Mouse (Mus musculus) left cerebral cortex, postnatal 10 days (tissue): ENCODE data around the gene Pde8a. TPM values are rescaled to one million over a fixed set of nuclear protein-coding genes. Genes with fewer than 3 reads are reported as not detected.

Experiments
- DNase-seq, 2 experiments: peaks; one replicate each; pipeline ENCODE4 v3.0.0; 2021 to 2022; ENCODE audit warnings: low spot score in 2 of 2, mixed read lengths in 1 of 2; ENCODE audit errors: extremely low spot score in 1 of 2
- intact Hi-C: fragments of 180-260 bp; cut with DNase I; formaldehyde crosslinking; loops from one replicate; pipeline ENCODE4 v1.15.1; 2025
- total RNA-seq, 2 experiments: library from RNA; stranded (reverse); gene quantifications; 2 replicates each; pipeline ENCODE4 v1.2.3; 2021

Pde8a gene
- total RNA-seq, 2 experiments from 2014 or later = 3.2 to 3.6 TPM

- no peak for DNase-seq
- intact Hi-C loops = no loop called here
Observed at GRCm38 (mm10) chr7:81251521-81251920, 38.1 kb downstream of the Pde8a start.

- intact Hi-C loops = no loop called here
- no peak for DNase-seq
Observed at GRCm38 (mm10) chr7:81253317-81253716, 39.9 kb downstream of the Pde8a start.

- intact Hi-C loops = no loop called here
Observed at GRCm38 (mm10) chr7:81254579-81254978, 41.2 kb downstream of the Pde8a start.

GRCm38 (mm10) chr7:81255456-81255855, 42.1 kb downstream of the Pde8a start:
- no peak for DNase-seq
- intact Hi-C loops = no loop called here

More at GRCm38 (mm10) chr7:81254579-81254978, 41.2 kb downstream of the Pde8a start:
- DNase-seq = no peak

- DNase-seq = no peak
- intact Hi-C loops = no loop called here
Observed at GRCm38 (mm10) chr7:81256773-81257172, 43.4 kb downstream of the Pde8a start.

- DNase-seq = no peak
- intact Hi-C loops = no loop called here
Observed at GRCm38 (mm10) chr7:81261548-81261947, 48.2 kb downstream of the Pde8a start.

- DNase-seq = peak in 1 of 2 experiments; percentile 23
- intact Hi-C loops = no loop called here
Observed at GRCm38 (mm10) chr7:81272908-81273307, 59.5 kb downstream of the Pde8a start.

- intact Hi-C loops = no loop called here
- no peak for DNase-seq
Observed at GRCm38 (mm10) chr7:81278966-81279365, 65.6 kb downstream of the Pde8a start.

- DNase-seq = no peak
- intact Hi-C loops = no loop called here
Observed at GRCm38 (mm10) chr7:81281240-81281639, 67.8 kb downstream of the Pde8a start.

- DNase-seq = no peak
- intact Hi-C loops = no loop called here
Observed at GRCm38 (mm10) chr7:81286456-81286855, 73.1 kb downstream of the Pde8a start.

- intact Hi-C loops = no loop called here
Observed at GRCm38 (mm10) chr7:81286946-81287345, 73.5 kb downstream of the Pde8a start.

GRCm38 (mm10) chr7:81295169-81295568, 81.8 kb downstream of the Pde8a start:
- intact Hi-C loops = no loop called here
- no peak for DNase-seq

More at GRCm38 (mm10) chr7:81286946-81287345, 73.5 kb downstream of the Pde8a start:
- no peak for DNase-seq

- DNase-seq = no peak
- intact Hi-C loops = no loop called here
Observed at GRCm38 (mm10) chr7:81298206-81298605, 84.8 kb downstream of the Pde8a start.

GRCm38 (mm10) chr7:81301323-81301722, 87.9 kb downstream of the Pde8a start:
- DNase-seq = no peak
- intact Hi-C loops = no loop called here

- intact Hi-C loops = no loop called here
- DNase-seq = no peak
Observed at GRCm38 (mm10) chr7:81303682-81304081, 90.3 kb downstream of the Pde8a start.

- DNase-seq = no peak
- intact Hi-C loops = no loop called here
Observed at GRCm38 (mm10) chr7:81304100-81304499, 90.7 kb downstream of the Pde8a start.

- no peak for DNase-seq
- intact Hi-C loops = no loop called here
Observed at GRCm38 (mm10) chr7:81304675-81305074, 91.3 kb downstream of the Pde8a start.

GRCm38 (mm10) chr7:81307735-81308134, 94.3 kb downstream of the Pde8a start:
- DNase-seq = no peak
- intact Hi-C loops = no loop called here

GRCm38 (mm10) chr7:81309247-81309646, 95.9 kb downstream of the Pde8a start:
- intact Hi-C loops = no loop called here
- no peak for DNase-seq

- intact Hi-C loops = no loop called here
Observed at GRCm38 (mm10) chr7:81311130-81311529, 97.7 kb downstream of the Pde8a start.

GRCm38 (mm10) chr7:81311581-81311980, 98.2 kb downstream of the Pde8a start:
- intact Hi-C loops = no loop called here
- no peak for DNase-seq

More at GRCm38 (mm10) chr7:81311130-81311529, 97.7 kb downstream of the Pde8a start:
- no peak for DNase-seq
